Mouse (Mus musculus): ENCODE measurements around the gene Tomm22.
"Not testable (repeated sequence)": the region's sequence is repeated elsewhere in the genome, so short reads cannot be mapped to it uniquely, and the experiment has no call there.

Gene Tomm22

DNA sequence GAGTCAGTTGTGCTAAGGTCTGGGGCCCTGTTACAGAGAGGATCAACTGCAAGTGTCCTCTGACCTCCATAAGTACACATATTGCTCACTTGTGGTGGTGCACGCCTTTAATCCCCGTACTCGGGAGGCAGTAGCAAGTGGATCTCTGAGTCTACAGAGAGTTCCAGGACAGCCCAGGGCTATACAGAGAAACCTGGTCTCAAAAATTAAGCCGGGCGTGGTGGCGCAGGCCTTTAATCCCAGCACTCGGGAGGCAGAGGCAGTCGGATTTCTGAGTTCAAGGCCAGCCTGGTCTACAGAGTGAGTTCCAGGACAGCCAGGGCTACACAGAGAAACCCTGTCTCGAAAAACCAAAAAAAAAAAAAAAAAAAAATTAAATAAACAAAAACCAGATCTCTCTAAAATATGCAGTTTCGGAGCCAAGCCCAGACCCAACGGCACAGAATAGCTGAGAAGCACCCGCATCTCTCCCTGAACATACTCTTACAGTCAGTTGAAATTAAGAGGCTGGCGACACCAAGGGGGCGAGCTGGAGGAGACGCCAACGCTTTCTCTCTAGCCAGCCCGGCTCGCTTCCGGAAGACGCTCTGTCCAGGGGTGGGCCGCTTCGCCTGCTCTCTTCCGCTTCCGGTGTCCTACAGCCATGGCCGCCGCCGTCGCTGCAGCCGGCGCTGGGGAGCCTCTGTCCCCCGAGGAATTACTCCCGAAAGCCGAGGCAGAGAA lies at the start of gene Tomm22:
Gene Tomm22, plus strand, starts transcription at position 613 of the 723 bp plus-strand sequence.
- peak; percentile 91 for DNase-seq (ENCODE audit: extremely low spot score, low spot score)

GRCm38 (mm10) chr15:79630471-79630870 lies 40.2 kb upstream of the Tomm22 start:
- no peak for DNase-seq (ENCODE audit: extremely low spot score, low spot score)

GRCm38 (mm10) chr15:79641135-79641817 lies 29.4 kb upstream of the Tomm22 start:
- DNase-seq (ENCODE audit: extremely low spot score, low spot score), result no peak

GRCm38 (mm10) chr15:79645483-79645882 lies 25.2 kb upstream of the Tomm22 start:
- DNase-seq (ENCODE audit: extremely low spot score, low spot score), result no peak

DNA sequence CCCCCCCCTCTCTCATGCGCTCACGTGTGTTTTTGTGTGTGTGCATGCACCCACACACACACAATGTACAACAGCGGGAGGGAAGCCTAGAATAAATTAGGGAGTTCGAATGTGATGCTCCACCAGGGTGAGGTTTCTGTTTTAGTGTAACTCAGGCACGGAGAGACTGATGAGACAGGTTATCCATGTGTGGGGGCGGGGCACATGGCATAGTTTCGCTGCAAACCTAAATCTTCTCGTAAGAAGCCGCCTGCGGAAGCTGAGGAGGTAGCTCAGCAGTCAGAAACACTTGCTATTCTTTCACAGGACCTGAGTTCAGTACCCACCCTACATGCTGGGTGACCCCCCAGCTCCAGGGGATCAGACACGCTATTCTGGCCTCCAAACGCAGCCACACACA lies 22.5 kb upstream of the Tomm22 start:
- DNase-seq (ENCODE audit: extremely low spot score, low spot score), result no peak

DNA sequence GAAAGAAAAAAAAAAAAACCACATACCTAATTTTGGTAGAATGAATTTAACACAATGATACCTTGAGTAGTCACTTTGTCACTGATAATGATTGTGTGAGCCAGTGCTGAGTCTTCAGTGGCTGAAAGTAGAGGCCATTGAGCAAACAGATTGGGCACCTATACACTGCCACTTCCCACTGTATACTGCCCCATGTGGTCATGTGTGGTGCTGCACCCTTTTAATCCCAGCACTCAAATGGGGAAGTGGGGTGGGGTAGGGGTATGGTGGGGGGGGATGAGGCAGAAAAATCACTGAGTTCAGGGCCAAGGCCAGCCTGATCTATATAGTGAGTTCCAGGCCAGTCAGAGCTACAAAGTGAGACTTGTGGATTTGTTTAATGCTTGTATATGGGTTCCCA lies 20.1 kb upstream of the Tomm22 start:
- DNase-seq (ENCODE audit: extremely low spot score, low spot score), result peak; percentile 46

GRCm38 (mm10) chr15:79651481-79651880 lies 19.2 kb upstream of the Tomm22 start:
- DNase-seq (ENCODE audit: extremely low spot score, low spot score), result no peak

GRCm38 (mm10) chr15:79656451-79656850 lies 14.2 kb upstream of the Tomm22 start:
- DNase-seq (ENCODE audit: extremely low spot score, low spot score), result no peak

DNA sequence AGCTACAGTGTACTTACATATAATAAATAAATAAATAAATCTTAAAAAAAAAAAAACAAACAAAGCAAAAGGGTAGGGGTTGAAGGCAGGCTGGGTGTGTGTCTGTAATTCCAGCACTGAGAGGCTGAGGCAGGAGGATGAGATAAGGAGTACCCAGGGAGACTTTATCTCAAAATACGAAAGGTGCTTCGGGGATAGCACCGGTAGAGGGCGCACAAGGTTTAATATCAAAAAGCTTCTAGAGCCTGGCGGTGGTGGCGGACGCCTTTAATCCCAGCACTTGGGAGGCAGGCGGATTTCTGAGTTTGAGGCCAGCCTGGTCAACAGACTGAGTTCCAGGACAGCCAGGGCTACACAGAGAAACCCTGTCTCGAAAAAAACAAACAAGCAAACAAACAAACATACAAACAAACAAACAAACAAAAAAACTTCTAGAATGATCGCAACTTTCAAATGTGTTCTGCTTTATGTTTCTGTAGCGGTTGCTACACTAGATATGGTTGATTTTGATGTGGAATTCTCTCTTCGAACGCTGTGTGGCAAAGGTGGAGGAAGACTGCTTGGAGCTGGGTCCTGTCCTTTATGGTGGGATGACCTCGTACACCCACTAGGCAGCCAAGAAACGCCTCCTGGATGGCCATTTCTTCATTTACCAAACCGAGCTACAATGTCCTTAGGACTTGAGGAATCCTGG lies 12.7 kb upstream of the Tomm22 start:
- peak; percentile 81 for DNase-seq (ENCODE audit: extremely low spot score, low spot score)

DNA sequence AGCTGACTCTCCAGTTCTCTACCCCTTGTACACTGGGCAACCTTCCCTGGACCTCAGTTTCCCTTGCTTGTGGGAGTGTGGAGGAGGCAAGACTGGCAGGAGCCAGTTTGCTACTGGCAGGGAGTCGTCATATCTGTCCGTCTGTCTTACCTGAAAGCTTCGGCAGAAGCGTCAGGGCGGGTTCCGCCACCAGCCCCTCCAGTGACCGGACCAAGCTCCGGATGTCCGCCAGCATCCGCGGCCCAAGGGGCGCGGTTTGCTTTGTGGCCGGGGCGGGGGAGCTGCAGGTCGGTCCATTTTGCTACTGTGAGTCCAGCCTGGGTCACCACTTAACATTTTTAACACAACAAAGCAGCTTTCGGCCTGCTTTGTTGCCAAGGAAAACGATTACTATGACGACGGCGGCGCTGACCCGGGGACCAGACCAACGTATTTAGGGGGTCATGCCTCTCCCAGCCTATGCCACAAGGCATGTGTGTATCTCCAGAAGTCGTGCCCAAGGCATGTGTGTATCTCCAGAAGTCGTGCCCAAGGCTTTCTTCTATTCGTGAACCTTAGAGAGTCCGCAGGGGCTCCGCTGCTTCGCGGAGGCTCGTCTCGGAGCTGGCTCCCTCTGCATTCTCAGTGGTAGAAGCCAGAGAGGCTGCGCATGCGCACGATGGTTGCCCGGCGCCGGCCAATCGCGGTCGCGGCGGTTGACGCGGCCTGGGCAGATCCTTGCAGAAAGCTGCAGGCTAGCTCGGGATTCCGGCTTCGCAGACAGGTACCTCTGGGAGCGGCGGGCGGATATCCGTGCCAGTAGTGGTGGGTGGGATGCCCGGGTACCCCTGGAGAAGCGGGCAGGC lies 11.9 kb upstream of the Tomm22 start, which contains the start of the genes Fam227a and Cby1:
Gene Fam227a, minus strand, starts transcription at position 426 of the 845 bp plus-strand sequence.
Gene Cby1, plus strand, starts transcription at position 669 of the 845 bp plus-strand sequence.
- DNase-seq (ENCODE audit: extremely low spot score, low spot score), result peak; percentile 99

GRCm38 (mm10) chr15:79661852-79662251 lies 8.8 kb upstream of the Tomm22 start:
- peak; percentile 37 for DNase-seq (ENCODE audit: extremely low spot score, low spot score)

GRCm38 (mm10) chr15:79664666-79665065 lies 6.0 kb upstream of the Tomm22 start:
- no peak for DNase-seq (ENCODE audit: extremely low spot score, low spot score)

DNA sequence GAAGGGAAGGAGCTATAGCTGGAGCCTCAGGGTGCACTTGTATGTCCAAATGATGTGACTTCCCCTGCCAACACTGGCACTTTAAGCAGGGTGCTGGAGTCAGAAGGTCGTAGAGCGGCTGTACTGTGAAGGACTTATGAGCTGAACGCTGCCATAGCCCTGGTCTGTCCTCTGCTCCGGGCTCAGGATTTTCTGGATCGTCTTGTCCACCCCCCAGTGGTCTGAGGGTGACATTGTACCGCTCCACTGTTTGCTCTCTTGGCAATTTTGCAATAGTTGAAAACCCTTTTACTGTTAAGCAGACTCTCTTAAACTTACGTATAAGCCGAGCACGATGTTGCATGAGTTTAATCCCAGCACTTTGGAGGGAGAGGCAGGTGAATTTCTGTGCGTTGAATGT lies 1.5 kb upstream of the Tomm22 start:
- no peak for DNase-seq (ENCODE audit: extremely low spot score, low spot score)

GRCm38 (mm10) chr15:79670972-79671299 lies 275 bp downstream of the Tomm22 start:
- DNase-seq (ENCODE audit: extremely low spot score, low spot score), result no peak

DNA sequence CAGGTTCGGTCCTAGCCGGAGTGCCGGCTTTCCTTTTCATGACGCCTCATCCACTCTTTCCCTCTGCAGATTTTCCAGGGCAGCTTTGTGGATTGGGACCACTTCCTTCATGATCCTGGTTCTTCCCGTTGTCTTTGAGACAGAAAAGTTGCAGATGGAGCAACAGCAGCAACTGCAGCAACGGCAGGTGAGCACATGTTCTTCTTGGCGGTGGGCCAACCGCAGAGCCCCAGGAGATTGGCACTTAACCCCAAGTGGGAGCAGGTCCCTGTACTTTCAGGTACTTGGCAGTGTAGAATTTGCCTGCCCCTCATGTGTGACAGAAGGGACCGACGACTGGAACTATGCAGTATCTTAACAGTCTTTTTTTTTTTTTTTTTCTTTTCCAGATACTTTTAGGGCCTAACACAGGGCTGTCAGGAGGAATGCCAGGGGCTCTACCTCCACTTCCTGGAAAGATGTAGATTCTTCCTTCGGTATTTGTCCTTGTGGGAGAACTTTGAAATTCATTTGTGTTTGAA lies 1.2 kb downstream of the Tomm22 start:
- DNase-seq (ENCODE audit: extremely low spot score, low spot score), result not testable (repeated sequence)

DNA sequence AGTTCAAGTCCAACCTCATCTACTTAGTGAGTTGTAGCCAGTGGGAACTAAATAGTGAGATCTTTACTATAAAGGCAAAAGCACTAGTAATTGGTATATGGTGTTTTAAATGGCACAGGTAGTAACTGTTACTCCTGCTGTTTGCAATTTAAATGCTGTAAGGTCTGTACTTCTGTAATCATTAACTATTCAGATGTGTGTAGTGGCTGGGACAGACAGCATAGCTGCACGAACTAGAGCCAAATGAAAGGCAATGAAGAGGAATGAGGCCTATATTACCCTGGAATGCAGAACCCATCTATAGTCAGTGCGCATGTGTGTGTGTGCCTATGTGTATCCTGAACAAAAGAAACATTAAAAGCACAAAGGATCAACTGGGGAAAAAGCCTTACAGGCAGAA lies 7.3 kb downstream of the Tomm22 start:
- no peak for DNase-seq (ENCODE audit: extremely low spot score, low spot score)

DNA sequence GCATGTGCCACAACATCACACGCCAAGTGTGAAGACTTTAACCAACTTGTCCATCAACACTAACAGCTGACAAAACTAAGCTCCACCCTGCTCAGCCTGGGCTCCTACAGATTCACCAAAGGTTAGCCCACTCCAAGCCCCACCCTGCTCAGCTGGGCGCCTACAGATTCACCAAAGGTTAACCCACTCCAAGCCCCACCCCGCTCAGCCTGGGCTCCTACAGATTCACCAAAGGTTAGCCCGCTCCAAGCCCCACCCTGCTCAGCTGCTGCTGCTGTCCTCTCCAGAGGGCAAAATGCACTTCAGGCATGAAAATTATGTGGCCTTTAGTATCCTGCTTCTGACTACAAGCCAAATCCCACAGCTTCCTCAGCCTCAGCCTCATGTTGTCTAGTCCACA lies 11.3 kb downstream of the Tomm22 start:
- no peak for DNase-seq (ENCODE audit: extremely low spot score, low spot score)

DNA sequence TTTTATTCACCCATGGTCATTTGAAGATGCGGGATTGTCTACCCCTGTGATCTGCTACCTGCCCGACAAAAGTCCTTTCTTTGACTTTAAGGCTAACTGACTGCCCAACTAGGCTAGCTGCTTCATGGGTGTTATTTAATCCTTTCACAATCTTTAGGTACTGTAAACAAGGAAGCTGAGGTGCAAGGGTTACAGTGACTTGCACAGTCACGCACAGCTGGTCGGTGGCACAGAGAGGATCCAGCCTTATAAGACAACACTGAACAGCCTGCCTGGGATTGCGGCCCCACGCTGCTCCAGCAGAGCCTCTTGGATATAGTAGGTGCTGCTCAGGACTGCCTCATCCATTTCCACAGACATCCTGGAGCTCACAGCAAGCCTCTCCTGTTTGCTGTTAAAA lies 12.5 kb downstream of the Tomm22 start:
- no peak for DNase-seq (ENCODE audit: extremely low spot score, low spot score)

DNA sequence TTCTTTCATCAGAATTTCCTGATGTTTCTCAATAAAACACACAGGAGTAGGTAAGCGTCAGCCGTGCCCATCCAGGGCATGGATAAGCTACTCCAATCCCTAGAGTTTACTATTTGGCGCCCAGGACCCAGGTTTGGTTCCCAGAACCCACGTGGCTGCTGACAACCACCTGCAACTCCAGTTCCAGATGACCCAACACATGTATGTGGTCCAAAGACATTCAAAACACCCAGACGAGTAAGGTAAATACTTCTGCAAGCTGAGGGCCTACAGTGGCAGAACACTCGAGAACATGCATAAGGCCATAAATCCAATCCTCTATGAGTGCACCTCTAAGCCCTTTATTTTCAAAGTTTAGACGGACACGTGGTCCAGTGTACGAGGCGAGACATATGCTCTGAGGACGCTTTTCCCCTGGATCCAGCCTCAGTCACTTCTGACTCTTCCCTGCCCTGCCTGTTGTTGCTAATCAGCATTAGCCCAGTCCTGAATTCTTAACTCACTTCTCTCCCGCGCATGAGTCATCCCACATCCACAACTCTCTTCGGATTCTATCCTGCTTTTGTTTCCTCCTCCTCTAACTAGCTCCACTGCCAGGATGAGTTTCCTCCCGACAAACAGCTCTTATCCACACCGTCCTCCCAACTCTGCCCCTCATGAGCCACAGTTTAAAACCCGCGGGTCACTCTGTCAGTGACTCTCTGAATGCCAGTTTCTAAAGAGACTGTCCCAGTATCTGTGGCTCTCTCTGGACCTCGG lies 13.2 kb downstream of the Tomm22 start:
- no peak for DNase-seq (ENCODE audit: extremely low spot score, low spot score)

DNA sequence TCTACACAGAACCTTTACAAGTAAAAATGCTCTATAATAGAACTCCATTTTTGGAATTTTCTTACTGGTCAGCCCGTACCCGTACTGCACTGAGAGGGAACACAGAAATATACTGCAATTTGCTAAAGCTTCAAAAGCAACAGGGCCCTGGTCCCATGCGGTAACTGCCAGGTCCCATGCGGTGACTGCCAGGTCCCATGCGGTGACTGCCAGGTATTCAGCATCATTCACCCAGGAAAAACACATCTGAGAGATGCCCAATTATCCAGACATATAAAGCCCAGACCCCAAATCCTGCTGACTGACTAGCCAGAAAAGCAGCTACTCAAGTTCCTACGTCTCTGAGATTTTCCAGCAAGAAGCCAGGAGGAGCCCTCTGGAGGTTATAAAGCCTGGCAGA lies 14.0 kb downstream of the Tomm22 start:
- DNase-seq (ENCODE audit: extremely low spot score, low spot score), result no peak
